Mouse (Mus musculus) kidney, adult 18-20 months (tissue): ENCODE results near the gene Msh4.

Experiments
- DNase-seq: peaks from one replicate; pipeline ENCODE4 v3.0.0; 2021

The Msh4 gene

DNA sequence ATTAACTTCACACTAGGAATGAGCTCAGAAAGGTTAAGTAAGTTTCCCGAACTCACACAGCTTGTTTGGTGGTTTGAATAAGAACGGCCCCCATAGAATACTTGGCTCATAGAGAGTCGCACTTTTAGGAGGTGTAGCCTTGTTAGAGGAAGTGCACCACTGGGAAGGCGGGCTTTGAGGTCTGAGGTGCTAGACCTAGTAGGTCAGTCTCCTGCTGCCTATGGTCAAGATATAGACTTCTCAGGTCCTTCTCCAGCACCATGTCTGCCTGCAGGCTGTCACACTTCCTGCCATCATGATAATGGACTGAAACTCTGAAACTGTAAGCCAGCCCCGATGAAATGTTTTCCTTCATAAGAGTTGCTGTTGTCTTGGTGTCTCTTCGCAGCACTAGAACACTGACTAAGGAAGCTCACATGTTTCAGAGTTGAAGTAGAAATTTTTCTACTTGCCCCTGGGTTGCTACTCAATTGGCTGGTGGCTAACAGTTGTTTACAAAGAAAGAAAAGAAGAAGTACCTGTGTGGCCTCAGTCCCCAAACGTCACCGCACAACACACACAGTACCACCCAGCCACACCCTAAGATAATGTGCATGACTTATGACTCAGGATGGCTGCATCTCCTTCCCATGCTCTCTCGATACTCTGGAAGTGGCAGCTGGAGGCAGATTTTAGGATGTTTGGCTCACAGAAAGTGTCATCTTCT lies 98.3 kb downstream of the Msh4 start:
- no peak for DNase-seq
